Mouse (Mus musculus) 416B (cell line): ENCODE measurements around the gene P2ry14.
"Not testable (repeated sequence)": the region's sequence is repeated elsewhere in the genome, so short reads cannot be mapped to it uniquely, and the experiment has no call there.

Source experiments
- DNase-seq: peaks from one replicate; pipeline ENCODE4 v3.0.0; 2011; ENCODE audit warnings: low read depth

Gene P2ry14

GRCm38 (mm10) chr3:59141507-59142305 is 11.7 kb downstream of the P2ry14 start:
- no peak for DNase-seq

- not testable (repeated sequence) for DNase-seq
Measured at GRCm38 (mm10) chr3:59140941-59141340, 12.5 kb downstream of the P2ry14 start.

GRCm38 (mm10) chr3:59140115-59140514 is 13.3 kb downstream of the P2ry14 start:
- no peak for DNase-seq

GRCm38 (mm10) chr3:59139651-59140051 is 13.8 kb downstream of the P2ry14 start:
- no peak for DNase-seq

- no peak for DNase-seq
Measured at GRCm38 (mm10) chr3:59138946-59139468, 14.4 kb downstream of the P2ry14 start.

GRCm38 (mm10) chr3:59135911-59136653 is 17.3 kb downstream of the P2ry14 start:
- DNase-seq = no peak

GRCm38 (mm10) chr3:59133189-59133588 is 20.2 kb downstream of the P2ry14 start:
- peak; percentile 92 for DNase-seq

- DNase-seq = peak; percentile 56
Measured at GRCm38 (mm10) chr3:59131966-59132365, 21.5 kb downstream of the P2ry14 start.

- DNase-seq = no peak
Measured at GRCm38 (mm10) chr3:59131081-59131480, 22.3 kb downstream of the P2ry14 start.

- peak; percentile 92 for DNase-seq
Measured at GRCm38 (mm10) chr3:59130431-59130830, 23.0 kb downstream of the P2ry14 start.

- peak; percentile 63 for DNase-seq
Measured at GRCm38 (mm10) chr3:59129547-59129946, 23.9 kb downstream of the P2ry14 start.

GRCm38 (mm10) chr3:59128681-59129080 is 24.7 kb downstream of the P2ry14 start:
- peak; percentile 67 for DNase-seq

GRCm38 (mm10) chr3:59125783-59126555 is 27.4 kb downstream of the P2ry14 start:
- no peak for DNase-seq

GRCm38 (mm10) chr3:59125022-59125421 is 28.4 kb downstream of the P2ry14 start:
- peak; percentile 65 for DNase-seq

GRCm38 (mm10) chr3:59121780-59122449 is 31.5 kb downstream of the P2ry14 start:
- DNase-seq = no peak

GRCm38 (mm10) chr3:59121067-59121730 is 32.2 kb downstream of the P2ry14 start:
- DNase-seq = no peak

GRCm38 (mm10) chr3:59113973-59114517 is 39.4 kb downstream of the P2ry14 start:
- peak; percentile 100 for DNase-seq

GRCm38 (mm10) chr3:59113291-59113690 is 40.1 kb downstream of the P2ry14 start:
- not testable (repeated sequence) for DNase-seq

GRCm38 (mm10) chr3:59111944-59112343 is 41.5 kb downstream of the P2ry14 start:
- DNase-seq = no peak

- DNase-seq = not testable (repeated sequence)
Measured at GRCm38 (mm10) chr3:59109834-59110233, 43.6 kb downstream of the P2ry14 start.

- DNase-seq = no peak
Measured at GRCm38 (mm10) chr3:59107439-59107838, 46.0 kb downstream of the P2ry14 start.
